Mouse (Mus musculus) hindbrain, embryonic 11.5 days (tissue): ENCODE data around the gene Mst1. TPM values are rescaled to one million over a fixed set of nuclear protein-coding genes. Genes with fewer than 3 reads are reported as not detected.

Source experiments
- ATAC-seq: fragments of 200-750 bp; cut with Nextera tagmentation; 2 replicates; pipeline ENCODE4 v1.8.0; 2017; ENCODE audit warnings: mild to moderate bottlenecking, moderate TSS enrichment, moderate library complexity; ENCODE audit not compliant: low FRiP score
- DNase-seq: peaks from one replicate; pipeline ENCODE4 v3.0.0-alpha.2; 2015; ENCODE audit warnings: low spot score
- H3K27ac ChIP-seq: fragments of 300-500 bp; sonication (generic); 2 replicates; pipeline ENCODE4 v1.5.1; 2014; ENCODE audit warnings: mild to moderate bottlenecking, low read depth, low read length
- H3K27me3 ChIP-seq: fragments of 300-500 bp; sonication (generic); 2 replicates; pipeline ENCODE4 v1.6.1; 2014; ENCODE audit warnings: mild to moderate bottlenecking, low read length, moderate library complexity, mixed read lengths; ENCODE audit not compliant: control insufficient read depth, insufficient read depth
- H3K36me3 ChIP-seq: fragments of 300-500 bp; sonication (generic); 2 replicates; pipeline ENCODE4 v1.6.1; 2014; ENCODE audit warnings: mild to moderate bottlenecking, low read length, moderate library complexity, mixed read lengths; ENCODE audit not compliant: control insufficient read depth, insufficient read depth
- H3K4me1 ChIP-seq: fragments of 300-500 bp; sonication (generic); replicated peaks from 2 replicates; pipeline ENCODE4 v1.6.1; 2014; ENCODE audit warnings: low read length, mixed read lengths; ENCODE audit not compliant: control insufficient read depth, insufficient read depth
- H3K4me2 ChIP-seq: fragments of 300-500 bp; sonication (generic); replicated peaks from 2 replicates; pipeline ENCODE4 v1.6.1; 2014; ENCODE audit warnings: mild to moderate bottlenecking, low read depth, low read length
- H3K4me3 ChIP-seq: fragments of 300-500 bp; sonication (generic); 2 replicates; pipeline ENCODE4 v1.5.1; 2014; ENCODE audit warnings: low read depth, low read length
- H3K9ac ChIP-seq: fragments of 300-500 bp; sonication (generic); 2 replicates; pipeline ENCODE4 v1.6.1; 2014; ENCODE audit warnings: low read depth, low read length
- H3K9me3 ChIP-seq: fragments of 300-500 bp; sonication (generic); 2 replicates; pipeline ENCODE4 v1.6.1; 2016; ENCODE audit warnings: low read length; ENCODE audit not compliant: control insufficient read depth
- WGBS: fragments of 180-500 bp; shearing (Covaris S2); extraction: QIAGEN DNeasy Blood & Tissue Kit; methylation state at CpG from one replicate; pipeline ENCODE4 v1.1.7; 2014; 5-methylcytosine and 5-hydroxymethylcytosine counted together
- polyA plus RNA-seq: library from polyadenylated mRNA; unstranded; fragments of >200 nt; fragmentation: Nextera tagmentation; extraction: Ambion mirVana; gene quantifications from 2 replicates; pipeline ENCODE4 v1.2.1, GENCODE M21; 2014

Mst1 gene
- polyA plus RNA-seq, 1 experiment from 2014 or later: 0.25 TPM

GRCm38 (mm10) chr9:108125731-108126130, 45.5 kb downstream of the Mst1 start:
- no peak for ATAC-seq
- Histone ChIP-seq H3K36me3 (no peaks in the 10 kb centered on the region), H3K27ac (no peak overlapping the region), H3K4me3 (no peak overlapping the region), H3K4me2 (no peak overlapping the region), H3K4me1 (no peaks in the 10 kb centered on the region), H3K9ac (no peak overlapping the region), H3K9me3 (no peaks in the 10 kb centered on the region), H3K27me3 (no peaks in the 10 kb centered on the region)
- no peak for DNase-seq
- 88% methylated on average over 8 of the region's 8 CpGs for WGBS

- H3K4me1 ChIP-seq: no peaks in the 10 kb centered on the region
- H3K27ac ChIP-seq: no peak overlapping the region
- no peaks in the 10 kb centered on the region for H3K9me3 ChIP-seq
- H3K36me3 ChIP-seq: no peaks in the 10 kb centered on the region
- no peak overlapping the region for H3K4me3 ChIP-seq
- no peaks in the 10 kb centered on the region for H3K27me3 ChIP-seq
- WGBS: 87% methylated on average over 17 of the region's 17 CpGs
- no peak overlapping the region for H3K4me2 ChIP-seq
- H3K9ac ChIP-seq: no peak overlapping the region
- DNase-seq (no peak), ATAC-seq (no peak)
These were observed 46.4 kb downstream of the Mst1 start for GRCm38 (mm10) chr9:108126436-108127180.

GRCm38 (mm10) chr9:108128248-108128647, 48.0 kb downstream of the Mst1 start:
- Histone ChIP-seq H3K9me3 (no peaks in the 10 kb centered on the region), H3K27me3 (no peaks in the 10 kb centered on the region), H3K4me2 (no peak overlapping the region), H3K27ac (no peak overlapping the region), H3K4me1 (no peaks in the 10 kb centered on the region), H3K36me3 (no peaks in the 10 kb centered on the region), H3K4me3 (no peak overlapping the region), H3K9ac (no peak overlapping the region)
- no peak for ATAC-seq
- WGBS: 85% methylated on average over 11 of the region's 11 CpGs
- DNase-seq: no peak

- WGBS: 82% methylated on average over 13 of the region's 13 CpGs
- Histone ChIP-seq H3K27me3 (no peaks in the 10 kb centered on the region), H3K4me3 (no peak overlapping the region), H3K4me1 (no peaks in the 10 kb centered on the region), H3K9ac (no peak overlapping the region), H3K9me3 (no peaks in the 10 kb centered on the region), H3K27ac (no peak overlapping the region), H3K4me2 (no peak overlapping the region), H3K36me3 (no peaks in the 10 kb centered on the region)
- ATAC-seq (no peak), DNase-seq (no peak)
These were observed 49.1 kb downstream of the Mst1 start for GRCm38 (mm10) chr9:108129042-108129948.

GRCm38 (mm10) chr9:108131502-108131901, 51.3 kb downstream of the Mst1 start:
- ATAC-seq (no peak), DNase-seq (no peak)
- no peaks in the 10 kb centered on the region for H3K27me3 ChIP-seq
- H3K9ac ChIP-seq: no peak overlapping the region
- WGBS: 87% methylated on average over 5 of the region's 5 CpGs
- H3K27ac ChIP-seq: no peak overlapping the region
- H3K9me3 ChIP-seq: no peaks in the 10 kb centered on the region
- H3K4me1 ChIP-seq: no peaks in the 10 kb centered on the region
- no peaks in the 10 kb centered on the region for H3K36me3 ChIP-seq
- no peak overlapping the region for H3K4me2 ChIP-seq
- no peak overlapping the region for H3K4me3 ChIP-seq

- Histone ChIP-seq H3K4me3 (no peak overlapping the region), H3K27ac (no peak overlapping the region), H3K4me1 (no peaks in the 10 kb centered on the region), H3K36me3 (no peaks in the 10 kb centered on the region), H3K4me2 (no peak overlapping the region), H3K27me3 (no peaks in the 10 kb centered on the region), H3K9me3 (no peaks in the 10 kb centered on the region), H3K9ac (no peak overlapping the region)
- 94% methylated on average over 3 of the region's 3 CpGs for WGBS
- ATAC-seq (no peak), DNase-seq (no peak)
These were observed 52.1 kb downstream of the Mst1 start for GRCm38 (mm10) chr9:108132373-108132772.

- no peaks in the 10 kb centered on the region for H3K27me3 ChIP-seq
- ATAC-seq (no peak), DNase-seq (no peak)
- no peaks in the 10 kb centered on the region for H3K9me3 ChIP-seq
- no peak overlapping the region for H3K9ac ChIP-seq
- H3K4me2 ChIP-seq: no peak overlapping the region
- no peak overlapping the region for H3K27ac ChIP-seq
- no peaks in the 10 kb centered on the region for H3K36me3 ChIP-seq
- no peaks in the 10 kb centered on the region for H3K4me1 ChIP-seq
- H3K4me3 ChIP-seq: no peak overlapping the region
- 80% methylated on average over 1 of the region's 1 CpGs for WGBS
These were observed 53.2 kb downstream of the Mst1 start for GRCm38 (mm10) chr9:108133478-108133877.
